Mouse (Mus musculus) gastrocnemius, adult 18-20 months (tissue): Measurements from ENCODE around the gene Ttc17. TPM values are rescaled to one million over a fixed set of nuclear protein-coding genes. Genes with fewer than 3 reads are reported as not detected.

Experiments used
- DNase-seq: peaks from one replicate; pipeline ENCODE4 v3.0.0; 2021; ENCODE audit warnings: low spot score
- total RNA-seq, 2 experiments: library from RNA; stranded (reverse); gene quantifications; 2 replicates each; pipeline ENCODE4 v1.2.3; 2021

Ttc17 gene
- total RNA-seq, 2 experiments from 2014 or later, result 21.0 to 21.8 TPM

DNA sequence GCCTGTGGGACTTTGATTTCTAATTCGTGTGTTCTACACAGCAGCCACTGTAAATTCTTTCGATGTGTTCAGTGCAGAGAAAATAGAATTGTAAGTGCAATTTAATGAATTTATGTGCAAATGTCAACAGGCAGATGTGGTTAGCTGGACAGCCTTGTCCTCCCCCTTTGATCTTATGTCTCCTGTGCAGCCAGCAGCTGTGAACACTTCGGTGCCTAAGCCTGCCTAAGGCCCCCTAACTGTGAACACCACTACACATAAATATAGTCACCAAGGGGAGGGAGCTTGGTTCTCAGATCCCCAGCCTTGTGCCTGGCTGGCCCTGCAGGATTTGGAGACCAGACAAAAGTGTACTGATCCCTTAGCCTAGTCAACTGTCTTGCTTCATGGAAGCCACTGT is 109.0 kb downstream of the Ttc17 start:
- DNase-seq, result no peak

- peak; percentile 59 for DNase-seq
These were observed 116.0 kb downstream of the Ttc17 start for GRCm38 (mm10) chr2:94290483-94290882.

DNA sequence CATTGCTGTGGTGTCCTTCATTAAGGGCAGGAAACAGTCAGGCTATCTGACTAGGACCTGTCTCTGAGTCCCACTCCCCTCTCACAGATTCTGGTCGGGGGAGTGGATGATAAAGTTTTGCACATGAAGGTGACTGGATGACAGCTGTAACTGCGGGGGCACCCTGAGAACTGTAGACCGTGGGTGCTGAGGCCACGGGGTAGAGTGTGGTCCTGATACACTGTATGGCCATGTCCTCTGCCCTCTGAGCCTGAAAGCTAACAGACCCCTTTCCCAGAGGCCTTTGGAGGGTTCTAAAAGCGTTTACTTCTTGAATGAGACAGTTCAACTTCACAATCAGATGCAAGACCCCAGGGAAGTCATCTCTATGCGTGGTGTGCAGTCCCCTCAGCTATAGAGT is 116.8 kb downstream of the Ttc17 start:
- no peak for DNase-seq

DNA sequence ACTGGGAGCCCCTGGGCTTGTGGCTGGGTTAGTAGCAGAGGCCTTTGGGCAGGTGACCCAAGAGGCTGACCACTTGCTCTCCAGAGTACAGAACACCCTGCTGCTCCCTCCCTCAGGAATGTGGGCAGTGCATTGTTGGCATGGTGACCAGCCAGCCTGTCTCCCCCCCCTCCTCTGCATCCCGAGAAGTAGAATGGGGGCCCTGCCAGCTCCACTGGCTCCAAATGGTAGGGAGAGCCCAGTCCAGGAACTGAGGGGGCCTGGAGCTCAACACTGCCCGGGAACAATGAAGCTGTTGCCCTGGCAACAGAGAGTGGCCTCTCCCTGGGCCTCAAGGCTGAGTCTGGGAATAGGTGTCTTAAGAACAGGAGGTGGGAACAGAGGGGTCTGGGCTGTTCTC is 117.3 kb downstream of the Ttc17 start:
- DNase-seq, result no peak

DNA sequence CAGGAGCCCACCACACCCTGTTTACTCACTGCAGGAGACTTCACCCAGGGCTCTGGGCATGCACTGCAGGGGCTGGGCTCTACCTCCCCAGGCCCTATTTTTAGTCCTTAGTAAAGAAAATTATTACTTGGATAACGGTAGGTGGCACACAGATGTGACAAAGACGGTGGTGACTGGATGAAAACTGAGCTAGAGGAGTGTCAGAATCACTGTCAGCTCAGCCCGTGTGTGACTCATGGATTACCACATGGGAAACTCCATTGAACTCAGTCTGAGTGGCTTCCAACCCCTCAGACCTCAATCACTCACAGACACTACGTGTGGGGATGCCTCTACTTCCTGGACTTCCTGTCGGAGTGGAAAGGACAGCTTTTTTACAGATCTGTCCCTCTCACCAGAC is 118.4 kb downstream of the Ttc17 start:
- DNase-seq, result no peak

- DNase-seq, result no peak
These were observed 119.1 kb downstream of the Ttc17 start for GRCm38 (mm10) chr2:94287435-94287834.

DNA sequence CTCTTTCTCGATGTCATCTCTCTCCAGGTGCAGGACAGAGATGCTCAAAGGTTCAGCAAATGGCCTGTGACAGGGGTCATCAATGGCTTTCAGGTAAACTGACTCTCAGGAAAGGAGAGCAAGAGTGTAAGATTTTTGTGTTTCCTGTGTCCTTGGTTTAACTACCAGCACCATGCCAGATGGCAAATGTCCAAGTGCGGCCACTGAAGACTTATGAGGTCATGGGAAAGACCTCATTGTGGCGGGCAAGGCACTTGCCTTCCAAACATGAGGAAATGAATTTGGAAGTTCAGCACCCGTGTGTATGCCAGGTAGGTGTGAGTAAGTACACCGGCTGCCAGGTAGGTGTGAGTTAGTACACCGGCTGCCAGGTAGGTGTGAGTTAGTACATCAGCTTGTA is 123.0 kb downstream of the Ttc17 start:
- no peak for DNase-seq

- no peak for DNase-seq
These were observed 126.9 kb downstream of the Ttc17 start for GRCm38 (mm10) chr2:94279596-94279995.

- DNase-seq, result no peak
These were observed 130.4 kb downstream of the Ttc17 start for GRCm38 (mm10) chr2:94276103-94276502.

DNA sequence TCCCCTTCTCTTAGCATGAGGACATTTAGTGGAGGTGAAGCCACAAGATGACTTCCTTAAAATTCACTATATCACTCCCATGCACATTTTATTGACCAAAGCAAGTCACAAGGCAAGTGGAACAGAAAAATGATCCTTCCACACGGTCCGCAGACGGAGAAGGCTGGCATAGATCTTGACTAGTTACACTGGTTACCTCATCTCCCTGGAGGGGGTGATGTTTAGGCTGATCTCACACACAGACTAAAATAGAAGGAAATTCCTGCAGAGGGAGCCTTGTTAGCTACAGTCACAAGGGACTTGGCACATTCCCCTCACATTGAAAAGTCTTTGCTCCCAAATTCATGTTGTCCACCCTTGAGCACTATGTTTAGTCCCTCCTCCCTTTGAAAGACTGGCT is 130.8 kb downstream of the Ttc17 start:
- peak; percentile 23 for DNase-seq

DNA sequence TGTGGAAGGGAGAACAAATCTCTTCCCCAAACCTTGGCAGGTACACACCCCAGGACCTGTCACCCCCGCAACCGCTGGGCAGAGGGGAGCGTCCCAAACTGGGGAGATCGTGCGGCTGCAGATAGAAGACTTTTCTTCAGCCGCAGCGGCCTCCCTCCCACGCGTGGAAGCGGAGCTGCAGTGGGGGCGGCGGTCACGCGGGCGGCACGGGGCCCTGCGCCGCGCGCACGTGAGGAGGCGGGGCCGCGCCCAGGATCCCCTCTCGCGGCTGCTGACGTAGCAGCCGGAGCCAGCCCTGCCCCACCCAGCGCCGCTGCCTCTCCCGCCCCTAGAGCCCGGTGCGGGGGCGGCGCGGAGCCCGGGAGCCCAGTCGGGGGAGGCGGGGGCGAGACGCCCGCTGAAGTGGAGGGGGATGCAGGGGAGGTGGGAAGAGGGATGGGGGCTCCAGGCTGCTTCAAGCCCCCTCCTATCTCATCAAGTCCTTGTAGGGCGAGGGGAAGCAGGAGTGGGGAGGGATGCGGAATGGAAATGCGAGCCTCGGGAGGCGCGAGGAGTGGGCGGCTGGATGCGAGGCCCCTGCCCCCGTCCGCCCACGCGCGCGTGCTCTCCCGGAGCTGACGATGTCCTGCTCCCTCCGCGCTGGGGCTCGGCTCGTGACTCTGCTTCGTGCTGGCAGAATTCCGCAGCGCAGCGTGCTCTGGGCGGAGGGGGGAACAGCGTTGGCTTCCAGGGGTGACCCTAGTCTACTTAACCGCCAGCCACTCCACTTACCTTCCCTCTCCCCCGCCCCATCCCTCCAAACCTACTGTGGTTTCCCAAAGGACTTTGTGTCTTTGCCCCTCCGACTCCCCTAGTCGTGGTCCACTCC is 133.1 kb downstream of the Ttc17 start:
- DNase-seq, result peak; percentile 70

DNA sequence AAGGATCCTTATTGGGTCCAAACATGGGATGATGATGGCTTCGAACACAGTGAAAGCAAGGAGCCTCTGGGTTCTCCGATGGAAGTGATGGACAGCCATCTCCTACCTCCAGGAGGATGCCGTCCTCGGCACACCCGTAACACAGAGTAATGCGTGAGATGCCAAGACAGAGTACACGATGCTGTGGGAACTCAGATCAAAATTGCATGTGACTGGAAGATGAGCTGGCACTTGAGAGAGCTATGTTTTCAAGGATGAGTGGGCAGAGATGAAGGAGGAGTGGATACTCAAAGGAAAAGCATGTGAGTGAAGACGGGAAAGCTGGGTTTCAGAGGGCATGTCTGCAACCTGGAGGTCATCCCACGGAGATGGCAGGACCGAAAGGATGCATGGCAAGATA is 135.3 kb downstream of the Ttc17 start:
- no peak for DNase-seq

DNA sequence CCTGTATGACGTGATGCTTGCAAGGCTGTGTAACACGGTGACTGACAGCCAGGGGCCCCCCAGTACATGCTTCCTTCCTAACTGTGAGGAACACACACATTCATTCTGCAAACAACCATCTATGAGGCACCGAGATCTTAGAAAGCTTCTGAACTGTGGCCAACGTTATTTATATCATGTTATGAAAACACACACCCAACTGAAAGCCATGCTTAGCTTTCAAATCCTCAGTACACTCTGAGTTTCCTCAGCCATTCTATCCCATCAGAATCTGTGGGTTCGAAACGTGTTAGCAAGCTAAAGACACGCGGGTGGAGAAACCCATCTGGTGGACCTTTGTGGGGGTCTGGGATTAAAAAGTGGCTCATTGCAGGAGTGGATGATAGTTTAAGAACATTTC is 137.7 kb downstream of the Ttc17 start:
- DNase-seq, result no peak

- DNase-seq, result no peak
These were observed 139.2 kb downstream of the Ttc17 start for GRCm38 (mm10) chr2:94267213-94267850.

DNA sequence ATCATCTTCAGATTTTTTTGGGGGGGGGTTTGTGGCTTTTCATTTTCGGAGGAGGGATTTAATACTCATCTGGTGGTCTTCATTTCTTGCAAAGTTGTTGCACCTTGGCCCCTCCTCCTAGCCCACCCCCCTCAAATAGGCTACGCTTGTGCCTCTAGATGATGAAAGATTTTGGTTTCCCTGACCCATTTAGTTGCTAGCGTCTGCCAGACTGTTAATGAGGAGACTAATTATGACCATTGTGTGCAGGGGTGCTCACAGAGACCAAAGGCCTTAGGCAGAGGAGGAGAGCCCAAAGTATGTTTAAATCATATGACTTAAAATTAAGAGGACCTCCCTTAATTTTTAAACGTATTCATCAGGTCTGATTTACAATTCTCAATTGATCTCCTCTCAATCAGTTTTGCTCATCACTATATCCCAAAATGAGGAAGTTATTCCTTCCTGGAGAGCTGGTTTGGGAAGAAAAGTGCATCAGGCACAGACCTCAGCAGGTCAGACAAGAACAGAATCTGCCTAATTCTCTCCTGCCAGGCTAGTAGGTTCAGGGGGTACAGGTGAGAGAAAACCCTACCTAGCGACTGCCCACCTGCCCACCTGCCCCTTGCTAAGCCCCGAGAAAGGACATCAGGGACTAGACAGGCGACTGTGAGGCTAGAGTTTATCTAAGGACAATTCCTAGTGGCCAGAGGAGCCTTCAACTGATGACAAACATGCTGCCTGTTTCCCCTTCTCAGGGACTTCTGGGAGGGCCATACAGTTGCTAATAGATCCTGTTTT is 139.9 kb downstream of the Ttc17 start:
- no peak for DNase-seq

DNA sequence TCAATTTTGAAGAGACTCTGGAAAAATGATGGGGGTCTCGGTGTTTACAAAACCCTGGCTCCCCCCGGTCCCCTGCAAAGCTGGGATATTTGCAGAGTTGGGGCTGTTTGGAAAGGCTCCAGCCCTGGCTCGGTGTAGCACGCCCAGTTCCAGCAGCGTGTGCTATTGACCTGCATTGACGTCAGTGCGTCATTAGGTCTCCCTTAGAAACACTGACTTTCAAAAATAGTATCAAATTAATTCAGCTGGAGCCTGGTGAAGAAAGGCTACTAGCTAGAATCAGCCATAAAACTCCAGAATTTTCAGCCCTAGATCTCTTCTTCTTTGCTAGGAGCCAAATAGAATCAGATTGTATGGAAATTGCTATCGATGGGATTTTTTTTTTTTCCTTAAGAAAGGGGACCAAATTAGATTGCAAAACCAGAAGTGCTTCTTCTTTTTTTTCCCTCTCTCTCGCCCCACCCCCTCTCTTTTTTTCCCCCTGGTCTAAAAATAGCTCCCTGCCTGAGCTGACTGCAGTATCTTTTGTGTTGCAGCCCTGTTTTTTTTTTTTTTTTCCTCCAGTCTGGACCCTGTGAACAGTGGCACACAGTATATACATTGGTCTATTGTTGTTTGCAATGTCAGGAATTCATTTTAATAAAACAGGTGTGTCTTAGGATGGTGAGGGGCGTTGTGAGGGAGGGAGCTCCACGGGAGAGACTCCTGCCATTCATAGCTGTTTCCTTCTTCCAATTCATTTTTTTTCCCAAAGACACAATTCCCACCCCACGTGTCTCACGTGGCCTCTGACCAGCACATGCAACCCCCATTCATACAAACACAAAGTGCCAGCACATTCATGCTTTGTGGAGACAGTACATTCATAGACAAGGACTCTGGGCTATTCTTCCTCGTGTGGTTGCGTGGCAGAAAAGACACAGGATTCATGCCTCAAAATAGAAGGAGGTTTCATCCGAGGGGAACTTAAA is 141.0 kb downstream of the Ttc17 start:
- peak; percentile 28 for DNase-seq

DNA sequence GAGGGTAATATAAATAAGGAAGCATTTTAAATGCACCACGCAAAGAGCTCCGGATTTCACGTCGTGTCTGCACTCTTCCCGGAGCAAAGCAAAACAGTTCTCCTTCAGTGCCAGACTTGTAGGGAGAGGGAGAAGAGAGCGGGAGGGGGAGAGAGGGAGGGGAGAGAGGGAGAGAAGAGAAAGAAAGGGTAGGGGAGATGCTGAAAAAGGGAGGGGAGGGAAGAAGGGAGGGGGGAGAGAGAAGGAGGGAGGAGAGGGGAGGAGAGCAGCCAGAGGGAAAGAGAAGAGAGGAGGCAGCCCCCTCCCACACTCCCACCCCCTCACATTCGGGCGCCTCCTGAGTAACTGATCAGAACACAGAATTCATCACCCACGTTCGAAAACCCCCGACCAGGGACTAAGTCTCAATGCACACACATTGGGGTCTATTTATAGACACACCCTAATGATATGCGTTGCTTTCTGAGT is 141.8 kb downstream of the Ttc17 start:
- no peak for DNase-seq

DNA sequence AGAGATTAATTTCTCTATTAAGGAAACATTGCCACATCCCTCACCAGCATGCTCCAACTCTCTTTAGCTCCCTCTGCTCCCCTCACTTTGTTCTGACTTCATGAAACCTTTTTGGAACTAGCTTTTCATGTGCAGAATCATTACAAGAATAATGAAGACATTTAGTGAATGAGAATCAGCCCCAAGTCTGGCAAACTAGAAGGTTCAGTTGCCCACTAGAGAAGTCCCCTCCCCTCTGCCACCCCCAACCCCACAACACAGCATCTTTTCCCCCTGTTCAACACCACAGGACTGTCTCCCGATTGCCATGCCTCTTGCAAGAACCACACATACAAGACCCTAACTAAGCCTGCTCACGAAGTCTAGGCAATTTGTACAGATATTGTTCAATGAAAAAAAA is 142.5 kb downstream of the Ttc17 start:
- DNase-seq, result no peak

DNA sequence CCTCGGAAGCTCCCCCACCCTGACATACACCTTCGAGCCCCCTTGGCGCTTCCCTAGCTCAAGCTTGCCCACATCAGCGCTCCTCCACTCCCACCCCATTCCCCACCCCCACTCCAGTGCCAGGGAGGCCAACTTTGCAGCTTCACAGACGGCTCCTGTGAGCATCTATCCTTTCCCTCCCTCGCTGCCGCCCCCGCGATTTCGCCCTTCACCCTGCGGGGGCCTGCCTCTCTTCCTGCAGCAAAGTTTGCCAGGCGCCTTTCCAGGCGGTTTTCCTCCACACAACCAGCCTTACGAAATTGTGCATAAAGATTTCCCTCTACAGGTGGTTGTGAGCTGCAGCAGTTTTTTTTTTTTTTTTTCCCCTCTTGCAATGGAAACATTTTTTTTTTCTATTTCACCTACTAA is 143.0 kb downstream of the Ttc17 start:
- no peak for DNase-seq

DNA sequence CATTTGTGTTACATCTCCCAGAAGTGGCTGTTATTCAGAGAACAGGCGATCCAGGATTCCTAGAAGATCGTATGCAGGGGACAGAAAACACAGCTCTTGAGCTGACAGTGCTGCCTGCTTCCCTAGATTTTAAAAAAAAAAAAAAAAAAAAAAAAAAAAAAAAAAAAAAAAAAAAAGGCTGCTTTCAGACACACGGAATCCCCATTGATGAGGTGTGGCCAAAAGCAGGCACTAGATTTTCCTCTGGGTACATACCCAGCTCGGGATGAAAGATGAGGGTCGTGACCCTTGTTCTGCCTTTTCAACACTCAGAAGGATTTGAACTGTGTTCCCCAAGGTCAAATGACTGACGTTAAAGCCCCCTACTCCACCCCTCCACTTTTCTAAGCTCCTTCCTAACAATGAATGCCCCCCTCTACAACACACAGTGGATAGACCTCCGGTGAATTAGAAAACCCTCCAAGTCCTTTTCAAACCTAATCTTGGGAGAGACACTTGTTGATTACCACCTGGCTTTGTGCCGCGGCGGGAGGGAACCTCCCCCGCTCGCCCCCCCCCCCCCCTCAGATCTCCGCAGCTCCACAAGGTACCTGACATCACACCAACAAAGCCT is 143.5 kb downstream of the Ttc17 start:
- no peak for DNase-seq

GRCm38 (mm10) chr2:94254102-94254501 is 152.4 kb downstream of the Ttc17 start:
- DNase-seq, result no peak
